Mouse (Mus musculus) layer of hippocampus, postnatal 14 days (tissue): Measurements from ENCODE around the gene Kin. TPM values are rescaled to one million over a fixed set of nuclear protein-coding genes. Genes with fewer than 3 reads are reported as not detected.
A peak's percentile ranks its signal among the peaks of the same experiment; 100 is the strongest.

Experiments
- DNase-seq, 2 experiments: peaks; one replicate each; pipeline ENCODE4 v3.0.0; 2021 to 2022; ENCODE audit warnings: low spot score in 2 of 2, mixed read lengths in 1 of 2
- long read RNA-seq, 2 experiments: library from polyadenylated mRNA; stranded (forward); transcript quantifications; one replicate each; pipeline ENCODE4 v2.0.0; 2021
- total RNA-seq, 2 experiments: library from RNA; stranded (reverse); gene quantifications; 2 replicates each; pipeline ENCODE4 v1.2.3; 2021

The Kin gene
- 10 to 100 TPM; 12.3 to 15.3 TPM for total RNA-seq
- long read RNA-seq, experiment 1, transcript Kin-201 (5 exons, 1,472 nt): major isoform, 5 of 8 reads
- long read RNA-seq, experiment 1, partial matches to known transcripts: 0 of 8 reads
- long read RNA-seq, experiment 1, other reads (novel, unspliced or antisense): 3 of 8 reads
- long read RNA-seq, experiment 2, transcript Kin-201 (5 exons, 1,472 nt): major isoform, 6 of 8 reads
- long read RNA-seq, experiment 2, partial matches to known transcripts: 1 of 8 reads
- long read RNA-seq, experiment 2, other reads (novel, unspliced or antisense): 1 of 8 reads

DNA sequence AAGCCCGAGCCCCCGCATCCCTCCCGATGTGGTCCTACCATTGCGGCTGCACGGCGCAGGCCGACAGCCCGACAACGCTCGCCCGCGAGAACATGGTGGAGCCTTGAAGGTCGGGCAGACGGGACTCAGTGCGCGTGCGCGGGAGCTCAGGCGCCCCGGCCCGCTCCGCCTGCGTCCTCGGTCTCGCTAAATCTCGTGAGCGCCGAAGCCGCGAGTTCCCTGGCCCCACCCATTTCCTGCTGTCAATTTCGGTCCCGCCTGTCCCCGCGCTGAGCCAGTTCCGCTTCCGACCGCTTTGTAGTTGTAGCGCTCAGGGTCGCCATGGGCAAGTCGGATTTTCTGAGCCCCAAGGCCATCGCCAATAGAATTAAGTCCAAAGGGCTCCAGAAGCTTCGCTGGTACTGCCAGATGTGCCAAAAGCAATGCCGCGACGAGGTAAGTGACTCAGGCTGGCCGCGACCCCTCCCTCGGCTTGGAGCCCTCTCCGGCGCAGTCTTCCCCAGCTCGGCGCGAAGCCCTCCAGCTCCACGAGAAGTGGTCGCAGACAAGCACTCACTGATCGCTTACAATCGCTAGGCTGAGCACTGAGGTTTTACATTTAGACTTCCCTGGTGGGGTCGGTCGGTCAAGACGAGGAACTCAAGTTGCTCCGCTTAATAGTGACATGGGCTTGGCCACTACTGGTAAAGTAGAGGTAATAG is at the start of gene Kin, which contains the start of gene Atp5c1:
Gene Kin (plus strand): TSS at position 284 of the 701 bp plus-strand sequence.
Gene Atp5c1 (minus strand): TSS at position 201 of the 701 bp plus-strand sequence.
- DNase-seq: peak; percentile 95 to 97

DNA sequence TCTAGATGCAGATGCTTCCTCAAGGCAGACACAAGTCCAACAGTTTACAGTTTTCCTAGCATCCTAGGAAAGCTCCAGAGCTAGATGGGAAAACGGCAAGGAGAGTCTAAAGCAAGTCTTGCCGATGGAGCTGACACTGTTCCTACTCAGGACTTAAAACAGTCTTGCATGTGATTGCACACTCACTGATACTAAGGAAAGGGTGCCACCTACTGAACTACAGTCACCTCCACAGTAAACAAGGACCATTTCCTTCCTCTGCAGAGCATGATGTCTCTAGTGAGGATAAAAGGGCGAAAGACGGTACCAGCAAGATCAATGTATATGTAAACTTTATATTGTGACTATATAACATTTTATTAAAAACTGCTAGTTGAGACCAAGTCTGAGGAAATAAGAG is 46.7 kb upstream of the Kin start:
- no peak for DNase-seq

DNA sequence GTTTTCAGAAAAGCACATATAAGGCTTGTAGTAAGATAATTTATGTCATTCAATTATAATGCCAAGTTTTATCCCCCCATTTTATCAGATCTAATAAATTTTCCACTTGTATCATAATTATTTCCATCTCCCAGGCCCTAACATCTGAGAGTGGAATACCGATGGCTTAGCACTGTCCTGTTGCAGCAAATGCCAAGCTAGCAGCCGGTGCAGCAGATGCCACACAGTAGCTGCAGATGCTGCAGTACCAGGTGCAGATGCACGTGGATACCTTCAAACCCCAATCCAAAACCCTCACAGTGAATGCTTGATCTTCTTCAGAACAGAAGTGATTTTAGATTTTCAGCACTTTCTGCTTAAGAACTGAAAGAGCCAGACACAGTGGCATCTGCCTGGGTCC is 45.4 kb upstream of the Kin start:
- no peak for DNase-seq

DNA sequence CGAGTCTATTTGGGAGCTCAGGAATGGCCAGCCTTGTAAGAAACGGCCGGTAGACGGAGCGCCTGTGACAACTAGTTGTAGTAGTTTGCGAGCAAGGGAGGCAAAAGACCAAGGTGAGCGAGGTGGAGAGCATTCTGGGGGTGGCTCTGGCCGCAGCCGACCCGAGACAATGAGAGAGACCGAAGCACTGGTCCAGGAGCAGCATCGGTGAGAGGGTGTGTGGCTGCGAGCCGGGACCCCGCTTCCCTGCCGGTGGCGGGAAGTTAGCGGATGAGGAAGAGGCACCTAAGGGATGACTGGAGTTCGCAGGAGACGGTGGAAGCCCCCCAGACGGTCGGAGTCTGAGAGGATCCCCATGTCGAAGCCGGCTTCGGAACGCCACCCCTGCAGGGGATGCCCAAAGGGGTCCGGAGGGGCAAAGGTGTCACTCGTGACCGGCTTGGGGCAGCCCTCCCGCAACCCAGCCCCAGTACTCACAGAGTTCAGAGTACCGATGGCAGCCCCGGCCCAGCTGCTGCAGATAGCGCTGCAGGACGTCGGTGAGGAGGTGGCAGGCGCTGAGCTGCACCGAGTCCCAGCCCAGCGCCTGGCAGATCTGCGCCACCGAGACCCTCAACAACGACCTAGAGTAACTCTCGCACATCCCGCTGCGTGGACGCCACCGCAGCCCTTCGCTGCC is 32.5 kb upstream of the Kin start:
- peak in 1 of 2 experiments; percentile 22 for DNase-seq

DNA sequence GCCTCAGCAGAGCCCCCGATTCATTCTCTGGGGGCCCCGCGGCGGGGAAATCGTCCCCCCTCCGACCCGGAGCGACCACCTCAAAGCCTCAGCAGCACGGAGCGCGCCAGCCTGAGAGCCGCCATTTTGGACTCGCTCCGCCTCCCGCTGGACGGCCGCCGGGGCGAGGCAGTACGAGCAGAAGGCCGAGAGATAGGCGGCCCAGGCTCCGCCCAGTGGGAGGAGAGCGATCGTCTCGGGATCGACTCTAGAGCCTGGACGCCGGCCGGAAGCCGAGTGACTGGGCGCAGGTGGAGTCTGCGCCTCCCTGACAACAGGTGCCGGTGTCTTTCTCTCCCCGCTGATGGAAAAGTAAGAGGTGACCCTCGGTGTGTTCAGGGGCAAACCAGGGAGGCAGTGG is 31.9 kb upstream of the Kin start, which contains the start of gene Taf3:
Gene Taf3 (minus strand): TSS at position 136 of the 400 bp plus-strand sequence.
- peak; percentile 91 to 93 for DNase-seq

DNA sequence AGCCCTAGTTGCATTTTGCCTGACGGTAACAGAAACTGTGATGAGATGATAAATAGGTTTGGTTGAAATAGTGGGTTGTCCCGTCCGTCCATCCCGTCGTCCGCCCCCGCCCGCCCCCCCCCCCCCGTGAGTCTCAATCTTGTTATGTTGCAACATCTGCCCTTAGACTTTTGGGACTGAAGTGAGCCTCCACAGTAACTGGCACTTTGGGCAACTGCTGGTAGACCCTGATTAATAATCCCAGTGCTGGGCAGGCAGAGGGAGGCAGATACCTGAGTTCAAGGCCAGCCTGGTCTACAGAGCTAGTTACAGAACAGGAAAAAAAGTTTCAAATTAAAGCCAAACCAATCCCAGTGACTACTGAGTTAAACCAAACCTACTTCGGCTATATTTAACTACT is 30.9 kb upstream of the Kin start:
- DNase-seq: no peak

DNA sequence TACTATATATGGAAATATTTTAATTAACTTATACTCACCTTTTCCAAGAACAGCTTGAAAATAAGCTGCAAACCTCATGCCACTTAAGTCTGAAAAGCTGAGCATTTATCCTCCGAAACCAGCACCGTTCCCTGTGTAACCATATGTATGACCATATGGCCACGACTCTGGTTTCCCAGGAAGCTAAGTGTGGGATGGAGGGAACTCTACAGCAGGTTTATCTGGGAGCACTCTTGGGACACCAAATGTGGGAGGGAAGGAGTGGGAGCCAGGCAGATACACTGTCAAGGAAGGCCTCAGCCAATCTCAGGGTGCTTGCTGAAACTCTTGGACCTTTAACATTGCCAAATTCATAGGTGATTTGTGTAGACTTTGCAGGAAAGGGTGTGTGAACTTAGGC is 29.5 kb upstream of the Kin start:
- DNase-seq: peak in 1 of 2 experiments; percentile 65

DNA sequence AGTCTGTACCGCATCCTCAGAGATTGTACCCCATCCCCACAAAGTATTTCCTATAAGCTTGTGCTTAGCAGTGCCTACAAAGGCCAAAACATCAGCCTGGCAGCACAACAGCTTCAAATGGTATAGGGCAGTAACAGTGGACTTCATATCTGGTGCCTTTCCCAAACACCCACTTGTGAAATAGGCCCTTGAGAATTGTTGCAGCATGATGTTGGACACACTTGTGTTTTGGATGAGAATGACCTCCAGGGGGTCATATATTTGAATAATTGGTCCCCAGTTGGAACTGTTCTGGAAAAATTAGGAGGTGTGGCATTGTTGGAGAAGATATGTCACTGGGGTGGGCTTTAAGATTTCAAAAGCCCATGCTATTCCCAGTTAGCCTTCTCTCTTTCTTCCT is 28.4 kb upstream of the Kin start:
- DNase-seq: no peak

DNA sequence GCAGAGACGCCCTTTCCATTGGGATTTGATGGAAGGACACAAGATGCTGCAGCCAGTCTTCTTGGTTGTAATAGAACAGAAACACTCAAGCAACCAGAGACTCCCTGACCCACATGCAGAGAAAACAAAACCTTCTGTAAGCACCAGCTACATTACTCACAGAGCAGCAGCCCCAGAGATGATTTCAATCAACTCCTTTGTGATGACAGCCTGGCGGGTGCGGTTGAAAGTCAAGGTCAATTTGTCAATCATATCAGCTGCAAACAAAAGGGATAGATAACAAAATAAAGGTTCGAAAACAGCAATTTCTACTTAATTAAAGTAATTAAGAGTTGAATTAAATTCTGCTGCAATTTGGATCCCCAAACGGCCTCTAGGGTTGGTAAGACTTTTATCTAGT is 21.6 kb upstream of the Kin start:
- DNase-seq: no peak

DNA sequence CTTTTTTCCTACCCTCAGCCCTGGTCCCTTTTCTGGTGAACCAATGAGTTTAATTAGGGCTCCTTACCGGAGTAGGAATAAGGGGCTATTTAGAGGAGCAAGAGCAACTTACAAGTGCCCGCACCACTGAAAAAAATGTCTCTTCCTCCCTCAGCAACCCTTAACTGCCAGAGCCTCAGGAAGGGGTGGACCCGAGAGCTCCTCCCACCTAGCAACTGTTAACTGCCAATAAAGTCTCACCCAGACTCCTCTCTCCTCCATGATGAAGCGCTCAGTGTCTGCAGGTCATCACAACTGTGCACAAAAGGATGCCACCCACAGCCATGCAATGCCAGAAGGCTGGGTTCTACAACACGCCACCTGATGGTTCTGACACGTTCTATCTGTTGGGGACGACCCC is 8.6 kb upstream of the Kin start:
- DNase-seq: no peak

DNA sequence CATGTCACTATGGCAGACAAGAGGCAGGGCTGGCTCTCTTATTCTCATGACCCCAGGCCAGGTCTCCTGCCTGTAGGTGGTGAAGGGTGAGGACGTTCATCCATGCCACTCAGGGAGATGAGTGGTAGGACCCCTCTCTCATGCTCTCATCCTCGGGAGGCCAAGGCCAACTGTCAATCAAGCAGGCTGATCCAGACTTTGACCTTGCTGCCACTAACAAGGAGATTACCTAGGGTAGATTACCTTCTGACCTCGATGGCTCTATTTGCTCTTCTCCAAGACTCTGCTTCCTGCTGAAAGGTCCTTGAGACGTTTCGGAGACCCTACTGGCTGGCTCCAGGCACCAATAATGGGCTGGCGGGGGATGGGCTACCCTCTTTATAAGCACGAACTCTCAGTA is 5.9 kb upstream of the Kin start:
- DNase-seq: no peak

DNA sequence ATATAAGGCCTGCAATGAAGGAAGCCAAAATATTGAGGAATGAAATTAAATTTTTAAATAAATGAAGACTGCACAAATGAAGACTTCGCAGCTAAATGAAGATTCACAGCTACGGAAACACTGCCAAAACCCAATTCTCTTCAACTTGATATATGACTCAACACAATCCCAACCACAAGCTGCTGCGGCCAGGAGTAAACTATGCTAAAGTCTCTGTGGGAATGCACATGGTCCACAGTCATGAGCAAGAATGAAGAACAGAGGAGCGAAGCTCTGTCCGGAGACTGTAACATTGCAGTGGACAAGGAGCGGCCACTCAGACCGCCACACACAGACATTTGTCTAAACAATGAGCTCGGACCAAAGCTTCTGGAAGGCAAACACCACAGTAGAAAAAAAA is 3.7 kb upstream of the Kin start:
- no peak for DNase-seq

DNA sequence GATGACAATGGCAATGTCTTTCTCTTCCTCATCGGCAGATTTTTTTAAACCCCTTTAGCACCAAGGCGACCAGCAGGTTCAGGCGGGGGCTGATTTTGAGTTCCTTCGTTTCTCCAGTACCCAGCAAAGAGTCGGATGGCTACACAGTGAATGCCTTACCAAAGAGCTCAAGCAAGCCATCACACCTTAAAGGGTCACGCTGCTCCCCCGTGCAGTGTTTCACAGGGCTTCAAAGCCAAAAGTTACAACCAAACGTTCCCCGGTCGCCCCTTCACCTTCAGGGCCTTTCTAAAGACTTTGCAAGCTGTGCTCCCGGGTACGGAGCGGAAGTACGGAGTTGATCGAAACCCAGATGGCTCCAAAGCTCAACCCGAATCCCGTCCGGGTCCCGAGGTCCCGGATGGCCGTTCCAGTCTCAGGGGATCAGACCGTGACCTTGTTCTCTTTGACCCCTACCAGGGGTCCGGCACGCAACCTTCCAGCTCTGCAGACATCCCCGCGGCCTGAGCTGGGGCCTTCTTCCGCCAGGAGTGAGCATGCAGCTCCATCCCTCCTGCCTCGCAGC is 566 bp upstream of the Kin start:
- no peak for DNase-seq

DNA sequence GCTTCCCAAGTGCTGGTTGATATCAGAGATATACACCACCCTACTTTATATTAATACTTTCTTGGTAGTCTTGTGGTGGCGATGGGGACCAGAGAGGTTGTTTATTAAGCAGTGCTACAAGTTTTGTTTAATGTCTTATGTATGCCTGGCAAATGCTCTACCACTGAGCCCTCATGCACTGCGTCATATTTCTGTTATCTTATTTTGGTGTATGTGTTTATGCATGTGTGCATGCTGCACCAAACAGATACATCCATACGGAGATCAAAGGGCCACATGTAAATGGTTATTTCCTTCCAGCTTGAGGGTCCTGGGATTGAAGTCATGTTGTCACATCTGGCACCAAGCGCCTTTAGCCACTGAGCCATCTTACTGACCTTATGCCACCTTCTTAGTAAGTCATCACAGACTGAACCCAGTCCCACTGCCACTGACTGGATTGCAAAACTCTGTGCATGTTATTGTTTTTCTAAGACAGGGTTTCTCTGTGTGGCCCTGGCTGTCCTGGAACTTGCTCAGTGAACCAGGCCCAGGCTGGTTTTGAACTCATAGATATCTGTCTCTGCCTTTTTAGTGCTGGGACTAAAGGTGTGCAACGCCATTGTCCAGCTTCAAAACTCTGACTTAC is 1.2 kb downstream of the Kin start:
- no peak for DNase-seq

DNA sequence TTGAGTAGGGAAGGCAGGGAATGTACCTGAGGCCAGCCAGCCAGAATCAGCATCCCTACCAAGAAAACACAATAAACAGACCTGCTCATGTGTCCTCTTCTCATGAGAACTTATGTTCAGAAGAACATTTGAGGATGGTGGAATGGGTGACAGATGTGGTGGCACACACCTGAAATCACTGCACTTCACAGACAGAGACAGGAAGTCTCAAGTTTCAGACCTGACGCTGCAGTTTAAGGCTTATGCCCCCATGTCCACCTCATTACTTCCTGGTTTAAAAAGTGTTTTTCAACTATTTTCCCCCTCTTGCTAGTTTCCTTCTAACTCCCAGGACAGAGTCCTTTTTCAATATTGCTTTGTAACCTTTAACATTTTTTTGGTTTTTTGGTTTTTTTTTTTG is 2.3 kb downstream of the Kin start:
- no peak for DNase-seq

DNA sequence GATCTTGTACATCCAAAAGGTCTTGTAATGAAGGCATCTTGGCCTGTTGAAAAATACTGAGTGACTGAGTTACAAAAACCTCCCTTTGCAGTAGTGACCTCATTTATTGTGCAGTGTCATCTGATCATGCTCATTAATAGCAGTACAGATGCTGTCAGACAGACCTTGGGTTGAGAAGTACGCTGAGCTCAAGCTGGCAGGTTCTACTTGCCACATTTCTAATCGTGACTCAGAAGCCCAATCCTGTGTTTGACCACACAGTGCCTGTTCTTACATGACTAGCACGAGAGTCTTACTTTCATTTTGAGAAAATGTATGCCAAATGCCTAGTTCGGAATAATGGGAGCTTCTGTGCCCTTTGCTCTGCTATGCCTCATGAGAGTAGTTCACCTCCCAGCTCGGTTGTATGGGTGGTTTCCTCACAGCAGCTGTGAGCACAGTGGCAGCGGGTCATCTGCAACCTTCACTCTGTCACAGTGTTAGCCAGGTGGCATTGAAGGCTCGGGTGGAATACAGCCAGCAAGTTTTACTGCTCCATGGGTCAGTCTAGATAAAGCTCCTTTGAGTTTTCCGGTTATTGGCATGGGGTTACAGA is 7.0 kb downstream of the Kin start:
- no peak for DNase-seq

DNA sequence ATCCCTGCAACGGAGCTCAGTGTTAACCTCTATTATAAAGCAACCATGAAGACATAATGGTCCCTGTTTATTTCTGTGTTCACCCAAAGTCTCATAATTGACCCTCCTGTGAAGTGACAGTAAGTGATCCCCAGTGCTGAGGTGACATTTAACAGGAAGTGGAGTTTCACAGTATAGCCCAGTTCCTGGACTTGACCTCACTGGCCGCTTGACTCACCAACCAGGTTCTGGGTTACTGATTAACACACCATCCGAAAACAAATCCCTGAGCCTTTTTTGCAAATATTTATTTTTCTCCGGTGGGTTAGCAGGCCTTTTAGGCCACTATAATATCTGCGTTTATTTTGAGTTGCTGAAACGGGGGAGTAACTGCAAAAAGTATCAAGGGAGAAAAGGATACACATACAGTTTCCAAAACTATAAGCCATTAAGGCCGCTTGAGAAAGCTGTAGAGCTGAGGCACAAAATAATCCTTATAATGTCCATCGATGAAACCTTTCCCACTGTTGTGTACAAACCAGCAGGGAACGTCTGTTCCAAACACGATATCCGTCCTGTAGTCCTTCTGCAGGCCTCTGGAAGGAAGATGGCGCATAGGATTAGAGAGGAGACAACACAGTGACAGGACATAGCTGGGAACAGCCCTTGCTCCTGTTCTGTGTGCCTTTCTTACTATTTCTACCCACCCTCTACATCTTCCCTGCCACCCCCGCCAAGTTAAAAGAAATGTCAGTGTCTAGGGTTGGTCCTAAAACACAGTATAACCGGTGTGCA is 14.1 kb downstream of the Kin start:
- DNase-seq: no peak

DNA sequence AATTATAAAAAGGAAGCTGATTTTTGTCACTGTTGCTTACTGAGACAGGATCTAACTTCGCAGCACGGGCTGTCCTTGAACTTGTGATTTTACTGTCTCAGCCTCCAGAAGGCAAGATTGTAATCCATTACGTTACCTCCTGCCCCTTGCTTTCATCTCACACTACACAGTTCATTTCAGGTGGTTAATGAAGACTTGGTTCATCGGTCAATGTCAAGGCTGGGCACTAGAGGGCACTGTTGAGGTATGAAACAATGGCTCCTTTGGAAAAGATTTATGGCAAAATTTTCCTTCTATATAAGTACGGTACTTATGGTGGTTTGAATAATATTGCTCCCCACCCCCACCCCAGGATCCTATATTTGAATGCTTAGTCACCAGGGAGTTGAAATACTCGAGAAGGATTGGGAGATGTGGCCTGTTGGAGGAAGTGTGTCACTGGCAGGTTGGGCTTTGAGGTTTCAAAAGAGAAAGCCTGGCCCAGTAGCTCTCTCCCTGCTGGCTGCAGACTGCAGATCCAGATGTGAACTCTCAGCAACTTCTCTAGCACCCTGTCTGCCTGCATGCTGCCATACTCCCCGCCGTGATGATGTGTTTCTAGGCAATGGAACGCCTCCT is 18.3 kb downstream of the Kin start:
- peak; percentile 31 to 65 for DNase-seq

DNA sequence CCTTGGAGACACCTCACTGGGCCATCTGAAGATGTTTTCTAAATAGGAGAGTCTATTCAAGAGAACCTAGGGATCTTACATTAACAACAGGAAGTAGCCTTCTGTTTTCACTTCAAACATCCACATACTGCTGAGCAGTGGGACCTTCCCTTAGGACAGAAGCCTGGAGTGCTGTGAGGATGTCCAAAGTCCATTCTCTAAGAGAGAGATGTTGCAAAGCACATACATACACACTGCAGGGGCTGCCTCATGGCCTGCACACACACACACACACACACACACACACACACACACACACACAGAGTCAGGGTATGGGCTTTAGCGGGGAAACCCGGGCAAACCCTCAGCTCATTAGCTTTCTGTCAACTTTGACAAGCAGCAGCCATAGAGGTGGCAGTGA is 20.1 kb downstream of the Kin start:
- DNase-seq: no peak

DNA sequence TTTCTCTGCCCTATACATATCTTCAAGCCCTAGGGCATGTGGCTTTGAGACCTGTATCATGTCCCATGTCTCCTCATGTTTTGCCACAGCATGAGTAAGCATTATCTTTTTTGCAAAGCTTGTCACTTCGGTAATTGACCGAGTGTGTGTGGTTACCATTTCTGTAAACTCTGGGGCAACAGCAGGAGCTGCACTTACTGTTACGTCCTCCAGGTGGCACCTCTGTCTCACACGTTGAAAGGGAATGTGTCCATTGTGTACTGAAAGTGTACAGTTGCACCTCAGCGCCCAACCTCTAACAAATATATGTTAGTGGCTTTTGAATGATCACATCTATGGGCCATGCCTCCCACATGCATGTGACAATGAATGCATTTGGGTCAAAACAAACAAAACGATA is 20.8 kb downstream of the Kin start:
- DNase-seq: peak; percentile 43 to 60
